Comparison of ENCODE assay signal across 12 mouse cellular contexts in genomic region chr19:17715281-17715955, GRCm38 (mm10).
DNase-seq lines count a peak whose midpoint lies in the region; ATAC-seq and TF ChIP-seq lines count a peak whose summit lies in the region.
"Had no signal": no experiment of that assay in that cellular context is flagged by ENCODE, and none has a peak within 500 bp of the region (broad histone marks: within the 10 kb centered on the region; RNA-seq: fewer than 3 reads in every experiment).

No protein-coding gene starts in this region.

- no peaks in the 10 kb centered on the region for H3K36me3 ChIP-seq in hindbrain, embryonic 11.5 days (ENCODE audit: control insufficient read depth, insufficient read depth, low read length)
- H3K36me3 ChIP-seq in hindbrain, embryonic 12.5 days, result no peaks in the 10 kb centered on the region
- H3K36me3 ChIP-seq in embryonic facial prominence, embryonic 10.5 days (replicated peaks), result peaks cover 15% of the 10 kb centered on the region
- H3K36me3 ChIP-seq in hindbrain, embryonic 16.5 days (ENCODE audit: control insufficient read depth, insufficient read depth, low read length), result no peaks in the 10 kb centered on the region
- H3K36me3 ChIP-seq in liver, postnatal 0 days (replicated peaks; ENCODE audit: insufficient read depth, low read length), result no peaks in the 10 kb centered on the region; the same call in 1 of the 2 replicates

- TF ChIP-seq CTCF in liver, postnatal 0 days (IDR thresholded peaks at IDR 0.05; ENCODE audit: low read depth), result no peak

- H3K27me3 ChIP-seq in hindbrain, embryonic 11.5 days (ENCODE audit: control insufficient read depth, insufficient read depth, low read length), result no peaks in the 10 kb centered on the region
- H3K27me3 ChIP-seq in hindbrain, embryonic 12.5 days, result no peaks in the 10 kb centered on the region
- H3K27me3 ChIP-seq in embryonic facial prominence, embryonic 10.5 days (replicated peaks; ENCODE audit: low read depth, poor library complexity, severe bottlenecking), result no peaks in the 10 kb centered on the region
- no peaks in the 10 kb centered on the region for H3K27me3 ChIP-seq in hindbrain, embryonic 16.5 days (replicated peaks; ENCODE audit: control insufficient read depth, insufficient read depth, low read length)
- no peaks in the 10 kb centered on the region for H3K27me3 ChIP-seq in liver, postnatal 0 days (ENCODE audit: insufficient read depth, low read length)
- H3K27me3 ChIP-seq: CH12.LX; embryonic facial prominence, embryonic 15.5 days had no signal

- no peak overlapping the region for H3K9ac ChIP-seq in hindbrain, embryonic 11.5 days (ENCODE audit: low read depth, low read length)
- no peak overlapping the region for H3K9ac ChIP-seq in hindbrain, embryonic 12.5 days
- H3K9ac ChIP-seq in hindbrain, embryonic 16.5 days (ENCODE audit: low read depth, low read length), result no peak overlapping the region
- no peak overlapping the region for H3K9ac ChIP-seq in liver, postnatal 0 days (replicated peaks)
- H3K9ac ChIP-seq: embryonic facial prominence, embryonic 15.5 days had no signal

- no peaks in the 10 kb centered on the region for H3K9me3 ChIP-seq in hindbrain, embryonic 11.5 days (ENCODE audit: control insufficient read depth, low read length)
- H3K9me3 ChIP-seq in hindbrain, embryonic 12.5 days (replicated peaks), result no peaks in the 10 kb centered on the region
- no peaks in the 10 kb centered on the region for H3K9me3 ChIP-seq in embryonic facial prominence, embryonic 10.5 days
- H3K9me3 ChIP-seq in hindbrain, embryonic 16.5 days (ENCODE audit: control insufficient read depth, low read length), result no peaks in the 10 kb centered on the region
- no peaks in the 10 kb centered on the region for H3K9me3 ChIP-seq in liver, postnatal 0 days (ENCODE audit: low read length)
- H3K9me3 ChIP-seq: embryonic facial prominence, embryonic 15.5 days had no signal

- no peak for TF ChIP-seq EP300 in liver, postnatal 0 days (IDR thresholded peaks at IDR 0.05; ENCODE audit: low read depth)

- no peaks in the 10 kb centered on the region for H3K4me1 ChIP-seq in hindbrain, embryonic 11.5 days (replicated peaks; ENCODE audit: control insufficient read depth, insufficient read depth, low read length)
- H3K4me1 ChIP-seq in hindbrain, embryonic 12.5 days, result no peaks in the 10 kb centered on the region
- H3K4me1 ChIP-seq in embryonic facial prominence, embryonic 10.5 days, result peaks cover 12% of the 10 kb centered on the region; the same call in 1 of the 2 replicates
- no peaks in the 10 kb centered on the region for H3K4me1 ChIP-seq in hindbrain, embryonic 16.5 days (ENCODE audit: control insufficient read depth, insufficient read depth, low read depth, low read length)
- H3K4me1 ChIP-seq in liver, postnatal 0 days (ENCODE audit: insufficient read depth), result no peaks in the 10 kb centered on the region

- H3K4me3 ChIP-seq in hindbrain, embryonic 11.5 days (ENCODE audit: low read depth, low read length), result no peak overlapping the region
- no peak overlapping the region for H3K4me3 ChIP-seq in hindbrain, embryonic 12.5 days
- no peak overlapping the region for H3K4me3 ChIP-seq in embryonic facial prominence, embryonic 10.5 days
- H3K4me3 ChIP-seq in hindbrain, embryonic 16.5 days (ENCODE audit: low read length), result no peak overlapping the region
- no peak overlapping the region for H3K4me3 ChIP-seq in liver, postnatal 0 days (ENCODE audit: low read depth, low read length)
- H3K4me3 ChIP-seq: embryonic facial prominence, embryonic 15.5 days had no signal

- H3K27ac ChIP-seq in hindbrain, embryonic 11.5 days (ENCODE audit: low read depth, low read length), result no peak overlapping the region
- H3K27ac ChIP-seq in hindbrain, embryonic 12.5 days, result no peak overlapping the region
- no peak overlapping the region for H3K27ac ChIP-seq in embryonic facial prominence, embryonic 10.5 days (replicated peaks)
- no peak overlapping the region for H3K27ac ChIP-seq in hindbrain, embryonic 16.5 days (ENCODE audit: low read depth, low read length)
- no peak overlapping the region for H3K27ac ChIP-seq in liver, postnatal 0 days (ENCODE audit: low read depth)
- H3K27ac ChIP-seq: embryonic facial prominence, embryonic 15.5 days had no signal

- WGBS in hindbrain, embryonic 11.5 days, result 77% methylated on average over 9 of the region's 9 CpGs
- 77% methylated on average over 9 of the region's 9 CpGs for WGBS in hindbrain, embryonic 12.5 days
- 82% methylated on average over 9 of the region's 9 CpGs for WGBS in embryonic facial prominence, embryonic 10.5 days
- 74% methylated on average over 9 of the region's 9 CpGs for WGBS in hindbrain, embryonic 16.5 days
- WGBS in liver, postnatal 0 days (ENCODE audit: insufficient replicate concordance), result 73% methylated on average over 9 of the region's 9 CpGs

- no peak overlapping the region for H3K4me2 ChIP-seq in hindbrain, embryonic 11.5 days (replicated peaks; ENCODE audit: low read depth, low read length)
- no peak overlapping the region for H3K4me2 ChIP-seq in hindbrain, embryonic 12.5 days (replicated peaks)
- H3K4me2 ChIP-seq in hindbrain, embryonic 16.5 days (ENCODE audit: low read length), result no peak overlapping the region
- H3K4me2 ChIP-seq in liver, postnatal 0 days (ENCODE audit: low read depth, low read length), result no peak overlapping the region
- H3K4me2 ChIP-seq: embryonic facial prominence, embryonic 15.5 days; liver, embryonic 11.5 days had no signal

- ATAC-seq in hindbrain, embryonic 11.5 days (ENCODE audit: low FRiP score), result no peak
- no peak for ATAC-seq in hindbrain, embryonic 12.5 days (ENCODE audit: low FRiP score)
- ATAC-seq in hindbrain, embryonic 16.5 days, result peak; percentile 76; the same call in 1 of the 2 replicates
- ATAC-seq in liver, postnatal 0 days, result no peak
- no peak for ATAC-seq in erythroid progenitor cell, adult 5-6 weeks (replicated peaks; ENCODE audit: low FRiP score, poor library complexity, severe bottlenecking)

- peak; percentile 3 for DNase-seq in hindbrain, embryonic 11.5 days (ENCODE audit: low spot score)
- peak; percentile 78 for DNase-seq in Muller cell, postnatal 12 days (ENCODE audit: inconsistent ontology term)
- DNase-seq in embryonic facial prominence, embryonic 10.5 days (ENCODE audit: low spot score), result peak; percentile 24
- DNase-seq in thymus, postnatal 0 days (ENCODE audit: low spot score), result no peak
- no peak for DNase-seq in liver, postnatal 0 days
- DNase-seq: thymus, postnatal 14 days had no signal

Comparison
In these comparisons a context has a peak if more than half of its experiments do, and no peak if none do; other contexts are left out.
1. DNase-seq: peak in hindbrain, embryonic 11.5 days (single experiment), Muller cell, postnatal 12 days (single experiment) and embryonic facial prominence, embryonic 10.5 days (single experiment); none in thymus, postnatal 0 days (single experiment) and liver, postnatal 0 days (single experiment).